Mouse (Mus musculus) hindbrain, embryonic 12.5 days (tissue): ENCODE results near the gene Ccl24. TPM values are rescaled to one million over a fixed set of nuclear protein-coding genes. Genes with fewer than 3 reads are reported as not detected.

Experiments used
- ATAC-seq: fragments of 200-750 bp; cut with Nextera tagmentation; 2 replicates; pipeline ENCODE4 v1.8.0; 2017; ENCODE audit warnings: moderate TSS enrichment; ENCODE audit not compliant: low FRiP score
- H3K27ac ChIP-seq: fragments of 300-500 bp; sonication (generic); 2 replicates; pipeline ENCODE4 v1.5.1; 2016; ENCODE audit warnings: mild to moderate bottlenecking
- H3K27me3 ChIP-seq: fragments of 300-500 bp; sonication (generic); 2 replicates; pipeline ENCODE4 v1.6.1; 2016; ENCODE audit warnings: mild to moderate bottlenecking
- H3K36me3 ChIP-seq: fragments of 300-500 bp; sonication (generic); 2 replicates; pipeline ENCODE4 v1.6.1; 2016; ENCODE audit warnings: mild to moderate bottlenecking
- H3K4me1 ChIP-seq: fragments of 300-500 bp; sonication (generic); 2 replicates; pipeline ENCODE4 v1.6.1; 2016
- H3K4me2 ChIP-seq: fragments of 300-500 bp; sonication (generic); replicated peaks from 2 replicates; pipeline ENCODE4 v1.6.1; 2016; ENCODE audit warnings: mild to moderate bottlenecking
- H3K4me3 ChIP-seq: fragments of 300-500 bp; sonication (generic); 2 replicates; pipeline ENCODE4 v1.5.1; 2016; ENCODE audit warnings: mild to moderate bottlenecking
- H3K9ac ChIP-seq: fragments of 300-500 bp; sonication (generic); 2 replicates; pipeline ENCODE4 v1.6.1; 2016; ENCODE audit warnings: mild to moderate bottlenecking, moderate library complexity
- H3K9me3 ChIP-seq: fragments of 300-500 bp; sonication (generic); replicated peaks from 2 replicates; pipeline ENCODE4 v1.6.1; 2016; ENCODE audit warnings: mild to moderate bottlenecking
- WGBS: fragments of 180-500 bp; shearing (Covaris S2); methylation state at CpG from one replicate; pipeline ENCODE4 v1.1.7; 2016; 5-methylcytosine and 5-hydroxymethylcytosine counted together
- polyA plus RNA-seq: library from polyadenylated mRNA; unstranded; fragments of >200 nt; fragmentation: Nextera tagmentation; extraction: Ambion mirVana; gene quantifications from 2 replicates; pipeline ENCODE4 v1.2.1, GENCODE M21; 2016

Gene Ccl24
- polyA plus RNA-seq, 1 experiment from 2014 or later: 3.1 TPM

- WGBS: 67% methylated on average over 4 of the region's 4 CpGs
- no peak for ATAC-seq
- H3K36me3 ChIP-seq: no peaks in the 10 kb centered on the region
- H3K4me2 ChIP-seq: no peak overlapping the region
- H3K4me3 ChIP-seq: no peak overlapping the region
- no peaks in the 10 kb centered on the region for H3K27me3 ChIP-seq
- H3K9me3 ChIP-seq: 0 out of 2 replicates have a peak, but pooled peaks cover 3% of the 10 kb centered on the region
- no peaks in the 10 kb centered on the region for H3K4me1 ChIP-seq
- no peak overlapping the region for H3K27ac ChIP-seq
- no peak overlapping the region for H3K9ac ChIP-seq
Observed at GRCm38 (mm10) chr5:135576055-135576454, 3.2 kb upstream of the Ccl24 start.

- Histone ChIP-seq H3K4me3 (no peak overlapping the region), H3K27me3 (no peaks in the 10 kb centered on the region), H3K4me2 (no peak overlapping the region), H3K9ac (no peak overlapping the region), H3K4me1 (no peaks in the 10 kb centered on the region), H3K36me3 (no peaks in the 10 kb centered on the region), H3K27ac (no peak overlapping the region), H3K9me3 (no peaks in the 10 kb centered on the region)
- ATAC-seq: no peak
- 75% methylated on average over 6 of the region's 6 CpGs for WGBS
Observed at GRCm38 (mm10) chr5:135568698-135569097, 4.2 kb downstream of the Ccl24 start.

GRCm38 (mm10) chr5:135567556-135568265, 5.1 kb downstream of the Ccl24 start:
- no peaks in the 10 kb centered on the region for H3K36me3 ChIP-seq
- 90% methylated on average over 6 of the region's 6 CpGs for WGBS
- H3K4me2 ChIP-seq: no peak overlapping the region
- H3K4me1 ChIP-seq: no peaks in the 10 kb centered on the region
- H3K9ac ChIP-seq: no peak overlapping the region
- no peaks in the 10 kb centered on the region for H3K9me3 ChIP-seq
- ATAC-seq: no peak
- no peak overlapping the region for H3K4me3 ChIP-seq
- H3K27me3 ChIP-seq: no peaks in the 10 kb centered on the region
- H3K27ac ChIP-seq: no peak overlapping the region

- ATAC-seq: no peak
- no peak within 1 kb of the TSS for H3K27ac ChIP-seq
- H3K4me2 ChIP-seq: no peak within 1 kb of the TSS
- no peaks in the 10 kb centered on the region for H3K4me1 ChIP-seq
- no peak within 1 kb of the TSS for H3K9ac ChIP-seq
- H3K4me3 ChIP-seq: no peak within 1 kb of the TSS
- no peaks in the 10 kb centered on the region for H3K36me3 ChIP-seq
- no peaks in the 10 kb centered on the region for H3K27me3 ChIP-seq
- WGBS: 95% methylated on average over 3 of the region's 3 CpGs
- no peaks in the 10 kb centered on the region for H3K9me3 ChIP-seq
Observed at GRCm38 (mm10) chr5:135563469-135563868, 9.4 kb downstream of the Ccl24 start, which contains the start of gene Ccl26. Gene Ccl26, minus strand, starts transcription at chr5:135563569.

GRCm38 (mm10) chr5:135557671-135558070, 15.2 kb downstream of the Ccl24 start:
- Histone ChIP-seq H3K27ac (peak overlapping the region; percentile 82), H3K4me2 (no peak overlapping the region), H3K9ac (no peak overlapping the region), H3K9me3 (no peaks in the 10 kb centered on the region), H3K4me1 (peaks cover 5% of the 10 kb centered on the region; the same call in 1 of the 2 replicates), H3K27me3 (no peaks in the 10 kb centered on the region), H3K36me3 (no peaks in the 10 kb centered on the region), H3K4me3 (no peak overlapping the region)
- 73% methylated on average over 3 of the region's 3 CpGs for WGBS
- no peak for ATAC-seq

- H3K36me3 ChIP-seq: no peaks in the 10 kb centered on the region
- no peaks in the 10 kb centered on the region for H3K9me3 ChIP-seq
- peak; percentile 87 for ATAC-seq
- H3K4me3 ChIP-seq: no peak overlapping the region
- H3K4me1 ChIP-seq: peaks cover 5% of the 10 kb centered on the region; the same call in 1 of the 2 replicates
- peak overlapping the region; percentile 82 for H3K27ac ChIP-seq
- H3K9ac ChIP-seq: no peak overlapping the region
- no peaks in the 10 kb centered on the region for H3K27me3 ChIP-seq
- WGBS: 28% methylated on average over 4 of the region's 4 CpGs
- no peak overlapping the region for H3K4me2 ChIP-seq
Observed at GRCm38 (mm10) chr5:135557051-135557450, 15.8 kb downstream of the Ccl24 start.

GRCm38 (mm10) chr5:135556259-135556658, 16.6 kb downstream of the Ccl24 start:
- Histone ChIP-seq H3K4me2 (no peak overlapping the region), H3K36me3 (no peaks in the 10 kb centered on the region), H3K9me3 (no peaks in the 10 kb centered on the region), H3K4me3 (no peak overlapping the region), H3K4me1 (peaks cover 5% of the 10 kb centered on the region; the same call in 1 of the 2 replicates), H3K27ac (peak overlapping the region; percentile 82), H3K9ac (no peak overlapping the region), H3K27me3 (no peaks in the 10 kb centered on the region)
- WGBS: 74% methylated on average over 4 of the region's 4 CpGs
- ATAC-seq: no peak

GRCm38 (mm10) chr5:135551591-135551990, 21.3 kb downstream of the Ccl24 start:
- H3K9me3 ChIP-seq: no peaks in the 10 kb centered on the region
- H3K9ac ChIP-seq: no peak overlapping the region
- H3K27me3 ChIP-seq: no peaks in the 10 kb centered on the region
- peaks cover 2% of the 10 kb centered on the region; the same call in 1 of the 2 replicates for H3K4me1 ChIP-seq
- no peak overlapping the region for H3K4me3 ChIP-seq
- no peaks in the 10 kb centered on the region for H3K36me3 ChIP-seq
- WGBS: 78% methylated on average over 3 of the region's 3 CpGs
- no peak overlapping the region for H3K4me2 ChIP-seq
- H3K27ac ChIP-seq: no peak overlapping the region
- no peak for ATAC-seq

GRCm38 (mm10) chr5:135550910-135551309, 21.9 kb downstream of the Ccl24 start:
- WGBS: 23% methylated on average over 3 of the region's 3 CpGs
- no peak for ATAC-seq
- H3K27me3 ChIP-seq: no peaks in the 10 kb centered on the region

GRCm38 (mm10) chr5:135547990-135548389, 24.9 kb downstream of the Ccl24 start:
- 73% methylated on average over 2 of the region's 2 CpGs for WGBS
- no peaks in the 10 kb centered on the region for H3K36me3 ChIP-seq
- no peak overlapping the region for H3K9ac ChIP-seq
- H3K4me2 ChIP-seq: no peak overlapping the region
- H3K27me3 ChIP-seq: no peaks in the 10 kb centered on the region
- no peaks in the 10 kb centered on the region for H3K9me3 ChIP-seq
- H3K27ac ChIP-seq: no peak overlapping the region
- no peak overlapping the region for H3K4me3 ChIP-seq
- H3K4me1 ChIP-seq: peaks cover 11% of the 10 kb centered on the region
- no peak for ATAC-seq

More at GRCm38 (mm10) chr5:135550910-135551309, 21.9 kb downstream of the Ccl24 start:
- Histone ChIP-seq H3K36me3 (no peaks in the 10 kb centered on the region), H3K9me3 (no peaks in the 10 kb centered on the region), H3K4me2 (no peak overlapping the region), H3K9ac (no peak overlapping the region), H3K27ac (no peak overlapping the region), H3K4me1 (no peaks in the 10 kb centered on the region), H3K4me3 (no peak overlapping the region)

- Histone ChIP-seq H3K27me3 (no peaks in the 10 kb centered on the region), H3K4me2 (peak within 1 kb of the TSS; percentile 94), H3K4me1 (peaks cover 11% of the 10 kb centered on the region), H3K9ac (peak within 1 kb of the TSS; percentile 65), H3K9me3 (no peaks in the 10 kb centered on the region), H3K4me3 (peak within 1 kb of the TSS; percentile 58), H3K36me3 (no peaks in the 10 kb centered on the region), H3K27ac (peak within 1 kb of the TSS; percentile 66)
- peak; percentile 99 for ATAC-seq
- under 1% methylated on average over 46 of the region's 46 CpGs for WGBS
Observed at GRCm38 (mm10) chr5:135544865-135545797, 27.7 kb downstream of the Ccl24 start, which contains the start of gene Hip1. Gene Hip1, minus strand, starts transcription at chr5:135545120.

- peaks cover 11% of the 10 kb centered on the region for H3K4me1 ChIP-seq
- H3K36me3 ChIP-seq: no peaks in the 10 kb centered on the region
- peak overlapping the region; percentile 66; the same call in 1 of the 2 replicates for H3K27ac ChIP-seq
- H3K27me3 ChIP-seq: no peaks in the 10 kb centered on the region
- H3K9me3 ChIP-seq: no peaks in the 10 kb centered on the region
- H3K4me2 ChIP-seq: peak overlapping the region; percentile 94
- no peak for ATAC-seq
- H3K9ac ChIP-seq: peak overlapping the region; percentile 65
- H3K4me3 ChIP-seq: peak overlapping the region; percentile 58
- 5% methylated on average over 15 of the region's 15 CpGs for WGBS
Observed at GRCm38 (mm10) chr5:135544032-135544558, 28.8 kb downstream of the Ccl24 start.
